Mouse (Mus musculus) kidney, adult 2 months (tissue): ENCODE measurements around the gene Tsks.

Source experiments
- CTCF ChIP-seq: fragments of 200-500 bp; conservative IDR thresholded peaks from 2 replicates; pipeline ENCODE4 v1.5.1; 2011; ENCODE audit warnings: low read depth, mild to moderate bottlenecking, control low read depth, low read length, moderate library complexity, mixed read lengths; ENCODE audit not compliant: insufficient read depth, insufficient read length
- POLR2A ChIP-seq: fragments of 200-500 bp; IDR thresholded peaks from one replicate; pipeline ENCODE4 v1.6.1; 2011; ENCODE audit warnings: low read depth, low read length, control low read depth

DNA sequence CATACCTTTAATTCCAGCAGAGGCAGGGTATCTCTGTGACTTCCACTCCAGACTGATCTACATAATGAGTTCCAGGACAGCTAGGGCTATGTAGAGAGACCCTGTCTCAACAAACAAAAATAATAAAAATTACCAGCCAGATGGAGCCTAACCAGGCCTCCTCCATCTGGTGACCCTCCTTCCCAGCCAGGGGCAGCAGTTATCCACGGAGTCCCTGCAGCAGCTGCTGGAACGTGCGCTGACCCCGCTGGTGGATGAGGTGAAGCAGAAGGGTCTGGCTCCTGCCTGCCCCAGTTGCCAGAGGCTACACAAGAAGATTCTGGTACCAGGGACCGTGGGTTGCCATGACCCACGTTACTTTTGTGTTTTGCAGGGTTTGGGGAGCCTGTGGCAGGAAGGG lies 13.3 kb downstream of the Tsks start:
- no peak for TF ChIP-seq CTCF
- no peak for TF ChIP-seq POLR2A
